Mouse (Mus musculus): Measurements from ENCODE around the gene Bckdha. TPM values are rescaled to one million over a fixed set of nuclear protein-coding genes. Genes with fewer than 3 reads are reported as not detected.

Bckdha gene
- polyA plus RNA-seq, 1 experiment from 2014 or later, result 47.0 TPM

GRCm38 (mm10) chr7:25645074-25645473, 13.7 kb downstream of the Bckdha start:
- peaks cover 9% of the 10 kb centered on the region; the same call in 1 of the 2 replicates for H3K36me3 ChIP-seq (ENCODE audit: control insufficient read depth, insufficient read depth, low read length)
- no peaks in the 10 kb centered on the region for H3K4me1 ChIP-seq (ENCODE audit: control insufficient read depth, insufficient read depth, low read length)
- no peak overlapping the region for H3K4me2 ChIP-seq (ENCODE audit: low read depth, low read length)
- no peaks in the 10 kb centered on the region for H3K9me3 ChIP-seq (ENCODE audit: control insufficient read depth, low read length)
- no peak for ATAC-seq (ENCODE audit: low read depth)
- no peak for DNase-seq (ENCODE audit: low spot score)
- no peak overlapping the region for H3K4me3 ChIP-seq (ENCODE audit: low read depth, low read length)
- no peak overlapping the region for H3K27ac ChIP-seq (replicated peaks; ENCODE audit: low read depth, low read length)
- 52% methylated on average over 14 of the region's 14 CpGs for WGBS
- H3K27me3 ChIP-seq (replicated peaks; ENCODE audit: control insufficient read depth, insufficient read depth, low read length), result no peaks in the 10 kb centered on the region
- H3K9ac ChIP-seq (ENCODE audit: low read depth, low read length), result no peak overlapping the region

DNA sequence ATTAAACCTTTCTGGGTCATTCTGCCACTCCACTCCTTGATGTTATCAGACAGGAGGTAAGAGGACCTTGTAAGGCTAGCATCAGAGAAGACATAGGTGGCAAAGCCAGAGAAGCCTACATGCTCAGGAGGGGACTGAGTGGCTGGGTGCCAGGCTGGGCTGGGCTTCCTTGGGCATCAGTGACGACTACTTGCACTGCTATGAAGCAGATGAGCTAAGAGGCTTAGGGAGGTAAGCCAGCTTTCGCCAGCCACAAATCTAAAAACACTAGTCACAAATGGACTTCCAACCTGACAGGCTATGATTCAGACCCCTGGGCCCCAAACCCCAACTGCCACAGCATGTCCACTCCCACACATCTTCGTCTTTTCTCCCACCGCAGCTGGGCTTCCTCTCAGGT, 14.2 kb downstream of the Bckdha start:
- Histone ChIP-seq H3K9me3 (ENCODE audit: control insufficient read depth, low read length) (no peaks in the 10 kb centered on the region), H3K27ac (replicated peaks; ENCODE audit: low read depth, low read length) (no peak overlapping the region), H3K9ac (ENCODE audit: low read depth, low read length) (no peak overlapping the region), H3K36me3 (ENCODE audit: control insufficient read depth, insufficient read depth, low read length) (peaks cover 11% of the 10 kb centered on the region; the same call in 1 of the 2 replicates), H3K4me2 (ENCODE audit: low read depth, low read length) (no peak overlapping the region), H3K27me3 (replicated peaks; ENCODE audit: control insufficient read depth, insufficient read depth, low read length) (no peaks in the 10 kb centered on the region), H3K4me1 (ENCODE audit: control insufficient read depth, insufficient read depth, low read length) (no peaks in the 10 kb centered on the region), H3K4me3 (ENCODE audit: low read depth, low read length) (no peak overlapping the region)
- no peak for DNase-seq (ENCODE audit: low spot score)
- no peak for ATAC-seq (ENCODE audit: low read depth)
- WGBS, result 80% methylated on average over 4 of the region's 4 CpGs

DNA sequence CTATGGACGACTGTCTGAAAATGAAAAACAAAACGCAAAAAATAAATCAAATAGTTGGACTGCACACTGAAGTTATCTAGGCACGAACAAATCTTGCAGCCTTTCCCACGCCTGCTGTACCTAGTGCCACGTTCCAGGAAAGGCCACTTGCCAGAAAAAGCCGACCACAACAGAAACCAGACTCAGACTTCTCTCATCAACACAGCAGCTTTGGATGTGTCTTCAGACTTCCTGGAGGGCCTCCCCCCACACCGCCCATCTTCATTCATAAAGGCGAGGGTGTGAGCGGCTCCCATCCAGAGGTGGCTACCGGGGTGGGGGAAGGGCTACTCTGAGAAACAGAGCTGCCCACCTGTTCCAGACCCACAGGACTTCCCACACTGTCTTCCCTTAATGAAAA, 14.6 kb downstream of the Bckdha start:
- WGBS, result 74% methylated on average over 10 of the region's 10 CpGs
- ATAC-seq (ENCODE audit: low read depth), result no peak

GRCm38 (mm10) chr7:25639754-25640153, 19.0 kb downstream of the Bckdha start:
- ATAC-seq (ENCODE audit: low read depth) (no peak), DNase-seq (ENCODE audit: low spot score) (no peak)
- Histone ChIP-seq H3K27ac (replicated peaks; ENCODE audit: low read depth, low read length) (no peak overlapping the region), H3K4me1 (ENCODE audit: control insufficient read depth, insufficient read depth, low read length) (no peaks in the 10 kb centered on the region), H3K9ac (ENCODE audit: low read depth, low read length) (no peak overlapping the region), H3K27me3 (replicated peaks; ENCODE audit: control insufficient read depth, insufficient read depth, low read length) (no peaks in the 10 kb centered on the region), H3K36me3 (ENCODE audit: control insufficient read depth, insufficient read depth, low read length) (peaks cover 32% of the 10 kb centered on the region; the same call in 1 of the 2 replicates), H3K4me3 (ENCODE audit: low read depth, low read length) (no peak overlapping the region), H3K9me3 (ENCODE audit: control insufficient read depth, low read length) (no peaks in the 10 kb centered on the region), H3K4me2 (ENCODE audit: low read depth, low read length) (no peak overlapping the region)
- 92% methylated on average over 4 of the region's 4 CpGs for WGBS

More for the DNA sequence above, 14.6 kb downstream of the Bckdha start:
- no peak overlapping the region for H3K9ac ChIP-seq (ENCODE audit: low read depth, low read length)
- peaks cover 15% of the 10 kb centered on the region; the same call in 1 of the 2 replicates for H3K36me3 ChIP-seq (ENCODE audit: control insufficient read depth, insufficient read depth, low read length)
- H3K4me3 ChIP-seq (ENCODE audit: low read depth, low read length), result no peak overlapping the region
- H3K9me3 ChIP-seq (ENCODE audit: control insufficient read depth, low read length), result no peaks in the 10 kb centered on the region
- no peak overlapping the region for H3K4me2 ChIP-seq (ENCODE audit: low read depth, low read length)
- no peak overlapping the region for H3K27ac ChIP-seq (replicated peaks; ENCODE audit: low read depth, low read length)
- H3K4me1 ChIP-seq (ENCODE audit: control insufficient read depth, insufficient read depth, low read length), result no peaks in the 10 kb centered on the region
- DNase-seq (ENCODE audit: low spot score), result no peak
- H3K27me3 ChIP-seq (replicated peaks; ENCODE audit: control insufficient read depth, insufficient read depth, low read length), result no peaks in the 10 kb centered on the region

- H3K27ac ChIP-seq (replicated peaks; ENCODE audit: low read depth, low read length), result no peak overlapping the region
- no peak overlapping the region for H3K9ac ChIP-seq (ENCODE audit: low read depth, low read length)
- H3K4me3 ChIP-seq (ENCODE audit: low read depth, low read length), result no peak overlapping the region
- H3K4me2 ChIP-seq (ENCODE audit: low read depth, low read length), result no peak overlapping the region
- H3K27me3 ChIP-seq (replicated peaks; ENCODE audit: control insufficient read depth, insufficient read depth, low read length), result no peaks in the 10 kb centered on the region
- H3K36me3 ChIP-seq (ENCODE audit: control insufficient read depth, insufficient read depth, low read length), result peaks cover 44% of the 10 kb centered on the region; the same call in 1 of the 2 replicates
- ATAC-seq (ENCODE audit: low read depth) (no peak), DNase-seq (ENCODE audit: low spot score) (no peak)
- H3K4me1 ChIP-seq (ENCODE audit: control insufficient read depth, insufficient read depth, low read length), result no peaks in the 10 kb centered on the region
- no peaks in the 10 kb centered on the region for H3K9me3 ChIP-seq (ENCODE audit: control insufficient read depth, low read length)
- WGBS, result 95% methylated on average over 5 of the region's 5 CpGs
These were observed 21.7 kb downstream of the Bckdha start for GRCm38 (mm10) chr7:25637099-25637498.

DNA sequence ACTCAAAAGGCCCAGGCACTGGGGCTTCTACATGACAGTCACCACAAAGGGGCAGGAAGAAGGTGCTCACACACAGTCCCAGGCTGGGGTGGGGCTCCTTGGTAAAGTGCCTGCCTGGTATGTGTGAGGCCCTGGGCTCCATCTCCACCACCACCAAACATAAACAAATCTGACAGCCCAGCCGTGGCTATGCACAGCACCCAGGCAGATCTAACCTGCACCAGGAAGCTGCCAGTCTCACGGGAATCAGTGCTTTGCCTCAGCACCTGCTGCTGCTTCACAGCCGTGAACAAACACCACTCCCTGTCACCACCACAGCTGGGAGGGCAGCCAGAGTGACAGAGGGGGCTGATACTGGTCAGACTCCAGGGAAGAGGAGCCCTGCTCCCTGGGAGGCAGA, 22.4 kb downstream of the Bckdha start:
- ATAC-seq (ENCODE audit: low read depth) (peak; percentile 34), DNase-seq (ENCODE audit: low spot score) (peak; percentile 50)
- Histone ChIP-seq H3K4me3 (ENCODE audit: low read depth, low read length) (no peak overlapping the region), H3K4me2 (ENCODE audit: low read depth, low read length) (no peak overlapping the region), H3K27me3 (replicated peaks; ENCODE audit: control insufficient read depth, insufficient read depth, low read length) (no peaks in the 10 kb centered on the region), H3K36me3 (ENCODE audit: control insufficient read depth, insufficient read depth, low read length) (peaks cover 44% of the 10 kb centered on the region), H3K9ac (ENCODE audit: low read depth, low read length) (no peak overlapping the region), H3K4me1 (ENCODE audit: control insufficient read depth, insufficient read depth, low read length) (no peaks in the 10 kb centered on the region), H3K27ac (replicated peaks; ENCODE audit: low read depth, low read length) (no peak overlapping the region), H3K9me3 (ENCODE audit: control insufficient read depth, low read length) (no peaks in the 10 kb centered on the region)
- WGBS, result 67% methylated on average over 3 of the region's 3 CpGs

GRCm38 (mm10) chr7:25632679-25633078, 26.1 kb downstream of the Bckdha start:
- Histone ChIP-seq H3K27ac (replicated peaks; ENCODE audit: low read depth, low read length) (no peak overlapping the region), H3K4me3 (ENCODE audit: low read depth, low read length) (no peak overlapping the region), H3K27me3 (replicated peaks; ENCODE audit: control insufficient read depth, insufficient read depth, low read length) (no peaks in the 10 kb centered on the region), H3K9me3 (ENCODE audit: control insufficient read depth, low read length) (no peaks in the 10 kb centered on the region), H3K9ac (ENCODE audit: low read depth, low read length) (no peak overlapping the region), H3K36me3 (ENCODE audit: control insufficient read depth, insufficient read depth, low read length) (peaks cover 53% of the 10 kb centered on the region), H3K4me1 (ENCODE audit: control insufficient read depth, insufficient read depth, low read length) (peaks cover 3% of the 10 kb centered on the region; the same call in 1 of the 2 replicates), H3K4me2 (ENCODE audit: low read depth, low read length) (no peak overlapping the region)
- DNase-seq (ENCODE audit: low spot score) (no peak), ATAC-seq (ENCODE audit: low read depth) (no peak)
- 89% methylated on average over 5 of the region's 5 CpGs for WGBS

DNA sequence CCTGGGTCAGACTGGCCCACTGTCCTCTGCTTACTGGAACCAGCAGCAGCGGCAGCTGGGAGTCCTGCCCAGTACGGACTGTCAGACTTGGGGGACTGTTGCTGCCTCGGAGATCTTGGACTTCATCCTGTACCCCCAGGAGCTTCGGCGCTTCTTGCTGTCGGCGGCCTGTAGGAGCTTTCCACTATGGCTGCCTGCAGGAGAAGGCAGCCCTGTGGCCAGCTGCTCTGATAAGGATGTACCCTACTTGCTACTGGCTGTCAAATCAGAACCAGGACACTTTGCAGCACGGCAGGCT, 30.5 kb downstream of the Bckdha start:
- Histone ChIP-seq H3K9ac (ENCODE audit: low read depth, low read length) (peak overlapping the region; percentile 59; the same call in 1 of the 2 replicates), H3K9me3 (ENCODE audit: control insufficient read depth, low read length) (no peaks in the 10 kb centered on the region), H3K27ac (replicated peaks; ENCODE audit: low read depth, low read length) (no peak overlapping the region), H3K4me3 (ENCODE audit: low read depth, low read length) (peak overlapping the region; percentile 41; the same call in 1 of the 2 replicates), H3K27me3 (replicated peaks; ENCODE audit: control insufficient read depth, insufficient read depth, low read length) (no peaks in the 10 kb centered on the region), H3K4me1 (ENCODE audit: control insufficient read depth, insufficient read depth, low read length) (peaks cover 3% of the 10 kb centered on the region; the same call in 1 of the 2 replicates), H3K36me3 (ENCODE audit: control insufficient read depth, insufficient read depth, low read length) (peaks cover 55% of the 10 kb centered on the region), H3K4me2 (ENCODE audit: low read depth, low read length) (peak overlapping the region; percentile 70)
- 55% methylated on average over 8 of the region's 8 CpGs for WGBS
- no peak for DNase-seq (ENCODE audit: low spot score)
- no peak for ATAC-seq (ENCODE audit: low read depth)

Data from embryonic facial prominence, embryonic 14.5 days (tissue).